Mouse (Mus musculus): ENCODE measurements at regions not wholly inside any gene's neighbourhood (a gene's known extent, or its start where the extent isn't known, plus 50 kb on each side); places are given as distances from the start of the nearest gene placed in this dataset.
A peak's percentile ranks its signal among the peaks of the same experiment; 100 is the strongest.

GRCm38 (mm10) chr15:62098791-62099660 is 1176.2 kb upstream of the A1bg start:
- ATAC-seq (ENCODE audit: extremely low read depth, insufficient number of reproducible peaks, low FRiP score, poor library complexity, severe bottlenecking) = no peak

GRCm38 (mm10) chr15:62096778-62097177 is 1174.0 kb upstream of the A1bg start:
- ATAC-seq (ENCODE audit: extremely low read depth, insufficient number of reproducible peaks, low FRiP score, poor library complexity, severe bottlenecking) = no peak

GRCm38 (mm10) chr15:62095198-62095597 is 1172.4 kb upstream of the A1bg start:
- no peak for ATAC-seq (ENCODE audit: extremely low read depth, insufficient number of reproducible peaks, low FRiP score, poor library complexity, severe bottlenecking)

- no peak for ATAC-seq (ENCODE audit: extremely low read depth, insufficient number of reproducible peaks, low FRiP score, poor library complexity, severe bottlenecking)
These were observed 1170.9 kb upstream of the A1bg start for GRCm38 (mm10) chr15:62093672-62094071.

GRCm38 (mm10) chr15:62092671-62093185 is 1169.9 kb upstream of the A1bg start:
- ATAC-seq (ENCODE audit: extremely low read depth, insufficient number of reproducible peaks, low FRiP score, poor library complexity, severe bottlenecking) = peak; percentile 33; the same call in 1 of the 2 replicates

- no peak for ATAC-seq (ENCODE audit: extremely low read depth, insufficient number of reproducible peaks, low FRiP score, poor library complexity, severe bottlenecking)
These were observed 1169.2 kb upstream of the A1bg start for GRCm38 (mm10) chr15:62091746-62092659.

GRCm38 (mm10) chr15:62091144-62091543 is 1168.3 kb upstream of the A1bg start:
- ATAC-seq (ENCODE audit: extremely low read depth, insufficient number of reproducible peaks, low FRiP score, poor library complexity, severe bottlenecking) = no peak

- ATAC-seq (ENCODE audit: extremely low read depth, insufficient number of reproducible peaks, low FRiP score, poor library complexity, severe bottlenecking) = no peak
These were observed 1165.5 kb upstream of the A1bg start for GRCm38 (mm10) chr15:62088341-62088740.

- ATAC-seq (ENCODE audit: extremely low read depth, insufficient number of reproducible peaks, low FRiP score, poor library complexity, severe bottlenecking) = no peak
These were observed 1164.9 kb upstream of the A1bg start for GRCm38 (mm10) chr15:62087755-62088154.

GRCm38 (mm10) chr15:62086037-62086436 is 1163.2 kb upstream of the A1bg start:
- ATAC-seq (ENCODE audit: extremely low read depth, insufficient number of reproducible peaks, low FRiP score, poor library complexity, severe bottlenecking) = no peak

GRCm38 (mm10) chr15:62083347-62083746 is 1160.5 kb upstream of the A1bg start:
- no peak for ATAC-seq (ENCODE audit: extremely low read depth, insufficient number of reproducible peaks, low FRiP score, poor library complexity, severe bottlenecking)

GRCm38 (mm10) chr15:62082539-62082938 is 1159.7 kb upstream of the A1bg start:
- no peak for ATAC-seq (ENCODE audit: extremely low read depth, insufficient number of reproducible peaks, low FRiP score, poor library complexity, severe bottlenecking)

- no peak for ATAC-seq (ENCODE audit: extremely low read depth, insufficient number of reproducible peaks, low FRiP score, poor library complexity, severe bottlenecking)
These were observed 1156.6 kb upstream of the A1bg start for GRCm38 (mm10) chr15:62079155-62080109.

GRCm38 (mm10) chr15:62076552-62077234 is 1153.9 kb upstream of the A1bg start:
- no peak for ATAC-seq (ENCODE audit: extremely low read depth, insufficient number of reproducible peaks, low FRiP score, poor library complexity, severe bottlenecking)

- ATAC-seq (ENCODE audit: extremely low read depth, insufficient number of reproducible peaks, low FRiP score, poor library complexity, severe bottlenecking) = no peak
These were observed 1151.9 kb upstream of the A1bg start for GRCm38 (mm10) chr15:62074735-62075134.

- no peak for ATAC-seq (ENCODE audit: extremely low read depth, insufficient number of reproducible peaks, low FRiP score, poor library complexity, severe bottlenecking)
These were observed 1150.8 kb upstream of the A1bg start for GRCm38 (mm10) chr15:62073595-62073994.

- no peak for ATAC-seq (ENCODE audit: extremely low read depth, insufficient number of reproducible peaks, low FRiP score, poor library complexity, severe bottlenecking)
These were observed 1148.5 kb upstream of the A1bg start for GRCm38 (mm10) chr15:62071311-62071710.

All from neutrophil, adult 5-6 weeks (primary cell).